19 mouse cellular contexts compared by ENCODE assay signal in the genomic region with DNA sequence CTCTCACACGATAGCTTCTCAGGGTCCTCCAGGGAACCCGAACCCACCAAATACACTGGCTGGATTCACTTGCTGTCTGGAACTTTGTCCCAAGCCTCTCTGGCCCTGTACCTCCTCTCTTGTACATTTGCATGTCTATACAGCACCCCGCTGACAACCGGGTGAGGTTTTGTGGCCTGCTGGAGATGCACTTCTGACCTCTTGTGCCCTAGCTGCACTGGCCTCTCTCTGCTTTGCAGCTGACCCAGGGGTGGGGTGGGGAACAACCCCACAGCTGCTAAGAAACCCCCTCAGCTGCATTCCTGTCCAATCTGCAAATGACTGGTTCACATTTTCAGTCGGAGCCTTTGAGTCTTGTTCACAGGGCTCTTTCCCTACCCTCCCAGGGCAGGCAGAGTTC. TPM values are rescaled to one million over a fixed set of nuclear protein-coding genes. Genes with fewer than 3 reads are reported as not detected.
"Had no signal": no experiment of that assay in that cellular context is flagged by ENCODE, and none has a peak within 500 bp of the region (broad histone marks: within the 10 kb centered on the region; RNA-seq: fewer than 3 reads in every experiment).

No protein-coding gene starts in this region.

- H3K9me3 ChIP-seq: liver, embryonic 13.5 days; lung, embryonic 15.5 days; neural tube, embryonic 12.5 days had no signal

- H3K27ac ChIP-seq: layer of hippocampus, adult 2 months; liver, embryonic 13.5 days; lung, embryonic 15.5 days; neural tube, embryonic 12.5 days had no signal

- DNase-seq: kidney, adult 18-20 months; kidney, postnatal 10 days; kidney, postnatal 4 days; liver; liver, embryonic 13.5 days; liver, postnatal 0 days; retina, postnatal 1 day; right cerebral cortex, postnatal 4 days; spleen, adult 18-20 months; thymus, adult 18-20 months; thymus, postnatal 25 days had no signal

- H3K4me2 ChIP-seq: liver, embryonic 13.5 days; lung, embryonic 15.5 days; neural tube, embryonic 12.5 days had no signal

- H3K4me3 ChIP-seq: layer of hippocampus, adult 2 months; liver, embryonic 13.5 days; lung, embryonic 15.5 days; myocyte; neural tube, embryonic 12.5 days had no signal

- H3K9ac ChIP-seq: liver, embryonic 13.5 days; liver, postnatal 0 days; lung, embryonic 15.5 days; neural tube, embryonic 12.5 days had no signal

- H3K4me1 ChIP-seq: lung, embryonic 15.5 days had no signal

- ATAC-seq: liver, postnatal 0 days had no signal

RNA-seq across cellular contexts. Expression of a gene that starts 48.6 kb away (rescaled TPM):
- total RNA-seq: megakaryocyte-erythroid progenitor cell, adult 5-6 weeks had no signal
- polyA plus RNA-seq: kidney, embryonic 14.5 days; limb, embryonic 11.5 days; liver, embryonic 13.5 days; liver, postnatal 0 days; lung, embryonic 15.5 days; myocyte; urinary bladder, adult 2 months had no signal
